Mouse (Mus musculus) left cerebral cortex, adult 11 months (tissue): ENCODE measurements around the gene Cmbl.

ENCODE experiments used
- DNase-seq: peaks from one replicate; pipeline ENCODE4 v3.0.0; 2022; ENCODE audit warnings: low spot score

Gene Cmbl

DNA sequence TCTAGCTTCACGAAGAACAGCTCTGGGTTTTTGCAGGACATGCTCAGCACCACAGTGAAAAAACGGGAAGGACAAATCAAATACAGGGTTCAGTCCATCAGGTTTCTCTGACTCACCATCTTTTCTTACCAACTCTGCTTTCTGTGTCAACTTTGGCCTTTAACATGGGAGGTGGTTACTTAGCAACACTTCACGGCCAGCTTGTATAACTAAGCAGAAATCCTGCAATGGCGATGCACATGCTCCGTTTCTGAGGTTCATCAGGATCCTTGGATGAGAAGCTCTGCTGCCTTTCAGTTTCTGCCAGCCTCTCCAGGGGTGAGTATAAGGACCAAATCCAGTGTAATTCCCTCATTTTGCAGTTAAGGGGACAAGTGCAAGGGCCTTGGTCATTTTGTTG is at the start of gene Cmbl:
Cmbl (plus strand) TSS at position 206 of the 400 bp plus-strand sequence.
- DNase-seq, result no peak

DNA sequence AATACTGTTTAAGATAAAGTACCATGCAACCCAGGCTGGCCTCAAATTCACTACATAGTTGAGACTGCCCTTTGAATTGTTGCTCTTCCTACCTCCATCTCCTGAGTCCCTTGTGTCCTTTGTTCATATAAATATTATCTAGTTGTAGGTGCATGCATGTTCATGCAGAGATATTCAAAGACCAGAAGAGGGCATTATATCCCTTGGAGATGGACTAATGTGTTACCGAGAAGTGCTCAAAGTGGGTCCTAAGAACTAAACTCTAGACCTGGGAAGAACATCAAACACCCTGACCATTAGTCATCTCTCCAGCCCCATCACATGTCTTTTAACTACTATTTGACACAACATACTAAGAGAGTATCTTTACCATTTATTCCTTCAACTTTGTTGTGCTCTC is 48.0 kb upstream of the Cmbl start:
- no peak for DNase-seq

DNA sequence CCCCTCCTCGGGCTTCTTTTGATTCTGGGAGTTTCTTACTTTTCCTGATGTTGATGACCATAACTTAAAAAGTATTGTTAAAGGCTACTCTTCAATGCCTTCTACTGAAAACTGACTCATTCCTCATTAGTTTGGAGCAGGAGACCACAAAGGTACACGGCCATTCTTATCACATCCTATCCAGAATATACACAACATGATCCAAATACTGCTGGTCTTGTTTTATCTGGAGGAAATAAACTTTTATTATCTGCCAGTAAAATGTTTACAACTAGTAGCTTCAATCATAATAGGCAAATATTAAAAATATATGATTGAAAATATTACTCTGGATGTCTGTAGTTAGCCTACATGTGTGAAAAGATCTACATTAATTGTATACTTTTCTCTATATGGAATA is 46.8 kb upstream of the Cmbl start:
- no peak for DNase-seq

DNA sequence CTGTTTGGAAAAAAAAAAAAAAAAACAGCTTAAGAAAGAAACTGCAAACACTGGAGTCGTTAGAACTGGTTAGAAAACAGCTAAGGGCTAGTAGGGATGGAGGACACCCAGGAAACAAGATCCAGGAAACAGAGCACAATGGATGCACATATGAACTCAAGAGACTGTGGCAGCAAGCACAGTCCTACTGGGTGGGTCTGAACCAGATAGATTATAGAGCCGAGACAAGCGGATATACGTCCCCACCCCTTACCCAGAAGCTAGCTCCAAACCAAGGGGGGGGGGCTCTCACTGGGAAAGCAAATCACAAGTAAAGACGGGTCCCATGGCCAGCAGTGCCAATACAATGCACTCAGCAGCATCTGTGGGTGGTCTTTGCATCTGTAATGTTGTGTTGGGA is 46.2 kb upstream of the Cmbl start:
- no peak for DNase-seq

DNA sequence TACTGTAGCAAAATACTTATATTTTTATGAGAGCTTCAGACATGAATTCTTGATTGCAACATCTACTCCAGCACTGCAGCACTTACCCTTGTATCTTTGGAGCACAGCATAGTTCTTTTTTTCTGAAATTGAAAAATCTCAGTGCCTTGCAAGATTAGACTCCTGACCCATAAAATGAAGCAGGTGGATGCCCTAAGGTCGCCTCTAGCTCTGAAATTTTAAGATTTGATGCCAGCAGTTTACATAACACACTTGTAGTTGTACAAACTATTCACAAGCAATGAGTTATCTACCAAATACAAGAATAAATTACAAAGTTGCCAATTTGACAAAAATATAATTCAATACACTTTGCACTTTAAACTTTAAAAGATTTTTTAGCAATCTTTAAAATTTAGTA is 38.7 kb upstream of the Cmbl start:
- no peak for DNase-seq

DNA sequence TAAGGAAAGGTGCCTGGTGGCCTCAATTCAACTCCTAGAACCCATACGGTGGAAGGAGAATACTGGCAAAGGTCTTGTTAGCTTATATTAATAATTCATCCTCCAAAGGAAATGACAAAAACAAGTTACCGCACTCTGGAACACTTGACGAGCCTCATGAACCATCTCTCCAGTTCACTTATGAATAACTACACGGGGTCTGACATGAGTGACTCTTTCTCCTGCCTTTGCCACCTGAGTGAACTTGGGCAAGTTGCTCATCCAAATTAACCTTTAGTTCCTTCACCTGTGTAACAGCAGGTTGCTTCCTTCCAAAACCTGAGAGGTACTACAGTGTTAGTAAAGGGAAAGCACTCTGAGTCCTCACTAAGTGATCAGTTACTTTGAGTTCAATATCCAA is 36.7 kb upstream of the Cmbl start:
- no peak for DNase-seq

DNA sequence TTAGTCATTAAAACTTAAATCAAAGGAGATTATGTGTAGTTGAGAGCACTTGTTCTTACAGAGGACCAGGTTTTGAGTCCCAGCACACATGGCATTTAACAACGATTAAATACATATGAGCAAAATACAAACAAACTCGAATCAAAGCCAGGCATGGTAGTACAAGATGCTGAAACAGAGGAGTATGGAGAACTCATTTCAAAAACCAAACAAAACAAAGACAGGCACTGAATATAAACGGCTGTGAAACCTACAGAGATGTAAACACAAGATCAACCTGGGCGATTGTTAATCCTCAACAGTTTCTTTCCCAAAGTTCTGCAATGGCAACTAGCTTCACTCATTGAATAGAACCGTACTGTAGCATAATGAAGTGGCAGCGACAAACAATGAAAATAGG is 36.1 kb upstream of the Cmbl start:
- no peak for DNase-seq

DNA sequence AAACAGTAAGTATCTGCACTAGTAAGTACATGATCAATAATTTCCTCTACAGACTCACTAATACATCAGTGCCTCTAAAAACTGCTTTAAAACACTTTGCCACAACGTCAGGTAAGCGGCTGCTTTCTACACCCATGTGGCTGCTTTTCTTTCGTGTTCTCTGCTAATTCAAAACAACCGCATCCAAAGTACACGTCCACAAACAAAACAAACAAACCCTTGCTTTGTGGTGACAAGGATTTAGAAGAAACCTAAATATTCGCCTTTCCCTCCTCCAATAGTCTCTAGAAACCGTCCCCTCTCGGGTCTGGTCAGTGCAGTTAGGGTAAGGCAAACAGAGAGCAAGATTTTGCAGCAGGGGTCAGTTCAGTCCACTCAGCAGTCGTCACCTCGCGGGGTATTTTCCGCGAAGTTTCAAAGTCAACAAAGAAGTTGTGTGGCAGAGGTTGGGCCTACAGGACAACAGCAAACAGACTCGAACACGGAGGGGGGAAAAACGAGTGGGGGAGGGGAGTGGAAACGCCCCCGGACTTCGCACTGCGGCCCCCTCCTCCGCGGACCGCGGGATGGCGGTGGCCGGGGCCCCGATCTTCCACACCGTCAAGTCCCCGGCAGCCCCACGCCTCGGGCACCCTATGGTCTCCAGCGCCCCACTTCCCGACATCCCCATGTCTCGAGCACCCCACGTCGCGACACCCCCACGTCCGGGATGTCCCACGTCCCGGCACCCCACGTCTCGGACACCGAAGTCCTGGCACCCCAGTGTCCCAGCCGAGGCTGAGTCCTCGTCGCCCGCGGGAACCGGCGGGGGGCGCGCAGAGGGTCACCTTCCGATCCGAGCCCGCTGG is 35.2 kb upstream of the Cmbl start:
- DNase-seq, result no peak

DNA sequence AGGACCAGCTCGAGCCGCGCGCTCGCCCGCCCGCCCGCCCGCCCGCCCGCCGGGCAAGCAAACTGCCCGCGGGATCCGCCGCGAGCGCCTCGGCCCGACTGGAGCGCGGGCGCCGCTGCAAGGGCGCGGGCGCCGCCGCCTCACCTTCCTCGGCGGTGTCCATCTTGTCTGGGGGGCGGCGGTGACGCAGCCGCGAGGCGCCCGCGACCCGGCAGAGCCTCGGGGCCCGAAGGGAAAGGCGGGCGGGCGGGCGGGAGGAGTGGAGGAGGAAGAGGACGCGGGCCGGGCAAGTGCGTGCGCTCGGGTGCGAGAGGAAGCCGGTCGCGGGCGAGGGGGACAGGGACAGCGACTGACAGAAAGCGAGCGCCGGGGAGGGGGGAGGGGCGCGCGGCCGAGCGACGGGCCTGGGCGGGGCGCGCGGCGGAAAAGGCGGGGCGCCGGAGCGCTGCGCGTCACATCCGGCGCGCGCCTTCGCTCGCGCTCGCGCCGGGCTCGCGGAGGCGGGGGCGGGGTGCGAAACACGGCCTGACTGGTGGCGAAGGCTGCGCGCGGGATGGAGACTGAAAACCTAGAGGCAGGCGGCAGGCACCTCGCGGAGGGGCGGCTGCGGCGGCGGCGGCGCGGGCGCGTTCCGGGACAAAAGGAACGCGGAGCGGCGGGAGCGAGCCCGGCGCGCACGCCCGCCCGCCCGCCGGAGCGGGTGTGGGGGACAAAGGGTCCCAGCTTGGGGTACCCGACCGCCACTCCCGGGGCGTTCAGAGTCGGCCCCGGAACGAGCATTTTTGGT is 34.3 kb upstream of the Cmbl start, which contains the start of gene March6:
March6 (minus strand) TSS at position 395 of the 787 bp plus-strand sequence.
- peak; percentile 90 for DNase-seq

DNA sequence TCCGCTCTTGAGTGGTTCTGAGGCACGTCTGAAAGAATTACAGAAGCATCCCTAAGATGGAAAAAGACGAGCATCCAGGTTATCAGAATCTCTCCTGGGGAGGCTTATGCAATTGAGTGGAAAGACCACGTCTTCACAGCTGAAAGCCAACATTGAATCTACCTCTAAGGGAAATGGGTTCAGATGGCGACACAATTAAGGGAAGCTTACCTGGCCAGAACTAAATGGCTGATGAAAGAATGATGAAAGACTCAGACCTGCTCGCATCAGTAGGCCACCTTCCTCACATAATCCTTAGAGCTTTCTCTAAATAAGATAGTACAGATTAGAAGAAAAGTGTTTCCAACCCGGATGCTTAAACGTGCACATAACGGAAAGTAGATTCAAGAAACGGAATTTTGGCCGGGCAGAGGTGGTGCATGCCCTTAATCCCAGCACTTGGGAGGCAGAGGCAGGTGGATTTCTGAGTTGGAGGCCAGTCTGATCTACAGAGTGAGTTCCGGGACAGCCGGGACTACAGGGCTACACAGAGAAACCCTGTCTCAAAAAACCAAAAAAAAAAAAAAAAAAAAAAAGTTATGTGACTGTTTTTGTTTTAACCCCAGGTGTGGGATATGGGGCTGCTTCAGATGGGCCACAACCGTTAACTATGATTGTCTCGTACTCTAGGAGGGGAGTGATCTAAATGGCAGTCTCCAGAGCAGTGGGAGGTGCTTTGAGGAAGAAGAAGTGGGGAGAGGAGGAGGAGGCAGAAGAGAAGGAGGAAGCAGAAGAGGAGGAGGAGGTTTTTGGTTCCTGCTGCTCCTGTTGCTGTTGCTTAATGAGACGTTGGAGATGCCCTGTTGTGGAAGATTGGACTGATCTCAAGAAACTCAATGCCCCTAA is 33.5 kb upstream of the Cmbl start:
- DNase-seq, result no peak

DNA sequence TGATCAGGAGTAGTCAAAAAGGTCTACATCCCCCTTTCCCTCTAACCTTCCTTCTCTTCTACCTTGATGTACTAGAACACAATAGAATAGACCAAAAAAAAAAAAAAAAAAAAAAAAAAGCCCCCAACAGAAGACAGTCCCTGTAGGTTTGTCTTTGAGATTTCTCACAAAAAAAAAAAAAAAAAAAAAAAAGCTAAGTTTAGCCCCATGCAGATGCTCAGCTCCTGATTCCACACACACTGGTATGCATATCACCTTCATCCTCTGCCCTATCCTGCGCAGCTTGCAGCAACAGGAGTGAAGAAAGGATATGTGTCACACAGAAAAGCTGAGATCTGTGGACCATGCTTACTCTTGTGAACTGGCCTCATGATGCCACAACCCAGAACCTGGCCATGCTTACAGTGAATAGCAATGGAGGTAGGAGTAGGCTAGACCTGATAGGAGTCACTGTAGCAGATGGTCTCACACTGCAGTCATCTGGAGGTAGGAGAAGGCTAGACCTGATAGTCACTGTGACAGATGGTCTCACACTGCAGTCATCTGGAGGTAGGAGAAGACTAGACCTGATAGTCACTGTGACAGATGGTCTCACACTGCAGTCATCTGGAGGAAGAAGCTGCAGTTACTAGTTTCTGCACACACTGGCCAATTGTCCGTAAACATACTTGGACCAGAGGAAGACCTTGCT is 32.7 kb upstream of the Cmbl start:
- DNase-seq, result no peak

DNA sequence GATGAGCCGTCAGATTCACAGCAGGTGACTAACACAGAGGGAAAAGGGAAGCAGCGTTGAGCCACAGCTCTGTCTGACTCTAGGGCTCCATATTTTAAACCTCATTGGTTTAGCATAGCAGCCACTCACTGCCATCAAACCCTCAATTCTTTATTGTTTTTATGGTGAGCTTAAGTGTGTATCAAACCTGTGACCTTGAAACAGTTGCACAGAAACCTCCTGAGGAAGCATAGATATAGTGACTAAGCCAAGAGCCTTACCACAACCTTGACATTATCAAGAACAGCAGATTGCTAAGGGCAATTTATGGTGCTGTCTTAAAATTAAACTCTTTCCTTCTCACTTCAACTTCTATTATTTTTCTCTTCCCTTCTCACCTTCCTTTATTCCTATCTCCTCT is 31.7 kb upstream of the Cmbl start:
- no peak for DNase-seq

DNA sequence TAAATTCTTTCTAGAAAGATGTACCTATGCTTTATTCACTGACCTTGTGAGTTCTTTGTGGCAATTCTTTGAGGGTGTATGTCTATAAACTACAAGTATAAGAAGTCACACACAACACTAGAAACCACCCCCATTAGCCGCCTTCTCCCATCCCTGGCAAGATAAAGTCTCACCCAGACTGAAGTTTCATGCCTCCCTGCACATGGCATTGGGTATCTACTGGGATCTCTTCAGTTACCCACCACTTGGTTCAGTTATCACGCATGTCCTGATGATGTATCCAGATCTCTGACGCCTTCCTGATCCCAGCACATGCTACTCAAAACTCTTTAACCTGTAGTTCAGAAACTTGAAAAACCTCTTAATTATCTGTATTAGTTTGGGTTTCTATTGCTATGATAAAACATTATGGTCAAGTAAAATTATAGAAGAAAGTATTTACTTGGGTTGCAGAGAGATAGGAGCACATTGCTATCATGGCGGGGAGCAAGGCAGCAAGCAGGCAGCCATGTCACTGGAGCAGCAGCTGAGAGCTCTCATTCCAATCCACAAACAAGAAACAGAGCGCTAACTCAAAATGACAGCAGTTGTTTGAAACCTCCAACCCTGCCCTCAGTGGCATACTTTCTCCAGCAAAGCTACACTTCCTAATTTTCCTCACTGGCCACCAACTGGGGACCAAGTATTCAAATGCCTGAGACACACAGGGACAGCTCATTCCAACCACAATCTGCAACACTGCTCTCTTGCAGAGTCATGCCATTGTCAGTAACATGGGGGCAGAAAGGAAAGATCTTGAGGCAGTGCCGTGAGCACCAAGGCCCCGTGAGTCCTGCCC is 30.5 kb upstream of the Cmbl start:
- DNase-seq, result no peak

DNA sequence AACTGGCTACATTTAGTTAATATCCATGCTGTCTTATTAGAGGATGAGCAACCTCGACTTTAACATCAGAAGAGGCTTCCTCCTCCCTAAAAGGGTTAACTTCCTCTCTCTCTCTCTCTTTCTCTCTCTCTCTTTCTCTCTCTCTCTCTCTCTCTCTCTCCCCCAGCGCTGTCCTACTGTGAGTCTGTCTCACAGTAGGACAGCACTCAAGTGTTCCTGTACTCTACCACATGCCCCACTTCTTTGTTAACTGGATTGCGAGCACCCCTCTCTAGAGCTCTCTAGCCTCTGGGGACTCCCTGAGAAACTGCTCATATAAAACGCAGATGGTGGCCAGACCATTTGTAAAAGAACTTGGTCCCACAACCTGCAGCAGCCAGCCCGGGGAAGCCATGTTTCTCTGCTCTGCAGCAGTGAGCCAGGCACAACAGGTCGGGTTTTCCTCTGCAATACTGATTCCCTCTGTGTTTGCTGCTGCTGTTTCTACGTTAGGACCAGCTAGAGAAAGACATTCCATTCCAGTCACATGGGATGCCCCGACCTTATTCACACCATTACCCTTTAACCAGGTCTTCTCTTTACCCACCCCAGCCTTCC is 29.8 kb upstream of the Cmbl start:
- DNase-seq, result no peak

DNA sequence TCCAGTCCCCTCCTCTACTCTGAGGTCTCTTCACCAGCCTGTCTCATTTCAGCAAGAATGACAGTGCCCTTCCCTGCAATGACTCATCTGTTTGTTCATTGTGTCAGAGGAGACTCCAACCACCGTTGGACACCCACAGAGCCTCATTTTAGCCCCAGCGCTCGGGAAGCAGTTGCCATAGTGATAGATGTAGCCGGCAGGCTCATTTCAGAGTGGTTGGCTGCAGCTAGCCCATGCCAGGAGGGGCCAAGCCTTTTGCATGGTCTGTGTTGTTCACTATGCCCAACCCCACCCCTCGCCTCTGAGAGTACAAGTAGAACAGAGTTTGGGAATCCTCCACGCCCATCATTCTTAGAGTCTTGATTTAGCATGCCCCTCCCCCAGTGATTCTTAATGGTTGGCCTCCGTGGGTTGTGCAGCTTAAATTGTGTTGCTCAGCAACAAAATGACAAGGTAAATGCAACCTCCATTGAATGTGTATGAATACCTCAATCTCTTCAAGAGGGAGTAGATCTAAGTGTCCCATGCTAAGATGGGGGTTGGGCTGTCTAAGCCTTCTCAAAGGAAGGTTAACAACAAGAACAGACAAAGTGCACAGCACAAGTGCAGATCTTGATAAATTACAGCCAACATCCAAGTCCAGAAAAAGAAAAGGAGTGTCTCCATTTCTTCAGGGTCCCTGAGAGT is 29.0 kb upstream of the Cmbl start:
- peak; percentile 64 for DNase-seq

DNA sequence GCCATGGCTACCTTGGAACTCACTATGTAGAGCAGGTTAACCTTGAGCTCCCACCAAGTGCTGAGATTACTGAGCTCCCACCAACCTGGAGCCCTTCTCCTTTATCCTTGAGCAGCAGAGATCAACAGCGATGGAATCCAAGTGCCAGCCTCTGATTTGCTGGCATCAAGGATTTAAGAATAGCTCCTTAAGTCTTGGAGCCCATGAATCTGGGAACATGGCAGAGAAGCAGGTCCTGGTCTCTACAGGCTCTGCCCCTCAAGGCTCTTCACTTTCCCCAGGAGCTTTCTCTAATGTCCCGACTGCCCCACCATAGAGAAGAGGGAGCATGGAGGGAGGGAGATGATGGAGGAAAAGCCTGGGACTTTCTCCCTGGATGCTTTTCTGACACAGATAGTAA is 27.5 kb upstream of the Cmbl start:
- no peak for DNase-seq

DNA sequence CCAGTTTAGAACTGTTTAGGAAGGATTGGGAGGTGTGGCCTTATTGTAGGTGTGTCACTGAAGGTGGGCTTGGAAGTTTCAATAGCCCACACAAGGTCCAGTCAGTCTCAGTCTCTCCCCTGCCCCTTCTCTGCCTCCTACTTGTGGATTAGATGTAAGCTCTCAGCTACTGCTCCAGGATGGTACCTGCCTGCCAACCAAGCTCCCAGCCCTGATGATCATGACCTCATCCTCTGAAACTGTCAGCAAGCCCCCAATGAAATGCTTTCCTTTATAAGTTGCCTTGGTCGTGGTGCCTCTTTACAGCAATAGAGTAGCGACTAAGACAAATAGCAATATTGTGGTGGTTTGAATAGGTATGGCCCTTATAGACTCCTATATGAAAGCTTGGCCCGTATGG is 26.8 kb upstream of the Cmbl start:
- no peak for DNase-seq

DNA sequence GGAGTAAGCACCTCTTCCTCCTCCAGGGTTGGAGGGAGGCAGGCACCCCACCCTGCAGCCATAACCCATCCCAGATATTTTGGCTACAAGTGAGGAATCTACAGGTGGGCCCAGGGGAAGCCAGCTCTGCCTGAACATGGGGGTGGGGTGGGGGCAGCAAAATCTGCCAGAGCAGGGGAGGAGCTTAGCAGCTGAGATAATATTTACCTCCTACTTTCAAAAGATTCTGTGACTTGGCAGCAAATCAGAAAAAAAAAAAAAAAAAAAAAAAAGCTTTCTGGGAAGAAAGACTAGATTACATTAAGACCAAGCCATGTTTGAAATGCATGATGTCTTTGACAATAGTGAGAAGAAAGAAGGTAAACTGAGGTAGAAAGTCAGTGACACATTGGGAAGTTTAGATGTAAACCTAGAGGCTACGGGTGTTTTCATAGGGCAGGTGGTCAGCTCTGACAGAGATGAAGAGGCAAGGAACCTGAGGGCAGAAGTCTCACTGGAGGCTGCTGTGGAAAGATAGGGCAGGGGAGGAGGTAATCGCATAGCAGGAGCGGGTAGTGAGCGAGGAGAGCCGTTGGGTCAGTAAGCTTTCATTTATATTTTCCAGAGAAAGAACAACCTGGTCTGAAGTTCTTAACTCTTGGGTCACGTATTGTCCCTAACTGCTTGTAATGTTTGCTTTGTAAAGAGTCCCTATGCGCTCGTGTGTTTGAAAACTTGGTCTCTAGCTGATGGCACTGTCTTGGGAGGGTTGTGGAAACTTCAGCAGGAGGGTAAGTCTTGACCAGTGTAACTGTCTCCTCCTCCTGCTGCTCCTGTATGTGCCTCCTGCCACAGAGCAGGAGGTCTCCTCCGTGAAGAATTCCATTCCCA is 25.3 kb upstream of the Cmbl start:
- no peak for DNase-seq

DNA sequence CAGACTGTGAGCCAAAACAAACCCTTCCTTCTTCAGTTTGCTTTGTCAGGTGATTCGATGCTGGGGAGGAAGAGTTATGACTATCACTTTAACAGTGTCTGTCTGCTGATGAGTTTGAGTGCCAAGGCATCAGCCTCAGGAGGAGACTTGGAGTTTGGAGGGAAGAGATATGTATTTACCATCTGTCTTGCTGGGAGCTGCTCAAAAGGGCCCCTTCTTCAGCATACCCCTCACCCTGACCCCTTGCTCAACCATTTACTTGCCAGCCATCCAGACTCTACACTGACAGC is 24.7 kb upstream of the Cmbl start:
- DNase-seq, result no peak
